Mouse (Mus musculus) erythroblast, embryonic 14.5 days (primary cell): ENCODE measurements at regions not wholly inside any gene's neighbourhood (a gene's known extent, or its start where the extent isn't known, plus 50 kb on each side); places are given as distances from the start of the nearest gene placed in this dataset.

Experiments used
- GATA1 ChIP-seq: IDR thresholded peaks from 2 replicates; pipeline ENCODE4 v1.6.1; 2012; ENCODE audit warnings: low read length, inconsistent platforms, mixed read lengths
- TAL1 ChIP-seq: IDR thresholded peaks from 3 replicates; pipeline ENCODE4 v1.6.1; 2012; ENCODE audit warnings: low read length, inconsistent platforms, mixed read lengths

- TF ChIP-seq TAL1 (no peak), GATA1 (no peak)
Measured at GRCm38 (mm10) chr10:96831071-96831470, 214.3 kb downstream of the Btg1 start.
